Mouse (Mus musculus): Measurements from ENCODE around the gene Hist2h4. TPM values are rescaled to one million over a fixed set of nuclear protein-coding genes. Genes with fewer than 3 reads are reported as not detected.

Hist2h4 gene
- polyA plus RNA-seq, 1 experiment from 2014 or later: 44.8 TPM

Small RNAs within 50 kb of the gene (microRNA-seq; reads per million reads assigned to microRNA genes)
- gene Gm44492: 2.1 reads per million
- gene Gm47311: not detected
- not detected for gene Gm47313

Other genes starting within 250 kb of the Hist2h4 start
- gene Vps45, start 204.8 kb downstream of the Hist2h4 start, polyA plus RNA-seq (2015; fragmentation: Nextera tagmentation; extraction: Ambion mirVana): 17.3 and 17.7 TPM in 2 replicates
- 11.3 and 11.4 TPM in 2 replicates for gene Otud7b, start 158.8 kb downstream of the Hist2h4 start, polyA plus RNA-seq (2015; fragmentation: Nextera tagmentation; extraction: Ambion mirVana)
- 1.9 and 2.2 TPM in 2 replicates for gene Mtmr11, start 101.3 kb downstream of the Hist2h4 start, polyA plus RNA-seq (2015; fragmentation: Nextera tagmentation; extraction: Ambion mirVana)
- 103 and 110 TPM in 2 replicates for gene Sf3b4, start 91.0 kb downstream of the Hist2h4 start, polyA plus RNA-seq (2015; fragmentation: Nextera tagmentation; extraction: Ambion mirVana)
- 0.44 and 0.49 TPM in 2 replicates for gene Sv2a, start 82.2 kb downstream of the Hist2h4 start, polyA plus RNA-seq (2015; fragmentation: Nextera tagmentation; extraction: Ambion mirVana)
- 50.7 and 56.1 TPM in 2 replicates for gene Bola1, start 43.6 kb downstream of the Hist2h4 start, polyA plus RNA-seq (2015; fragmentation: Nextera tagmentation; extraction: Ambion mirVana)
- gene Hist2h2ab, start 43.4 kb downstream of the Hist2h4 start, polyA plus RNA-seq (2015; fragmentation: Nextera tagmentation; extraction: Ambion mirVana): 0.85 TPM in 1 of 2 replicates, not detected in the other
- gene Hist2h2ac, start 42.4 kb downstream of the Hist2h4 start, polyA plus RNA-seq (2015; fragmentation: Nextera tagmentation; extraction: Ambion mirVana): 12.9 and 19.8 TPM in 2 replicates
- gene Hist2h2be, start 42.2 kb downstream of the Hist2h4 start, polyA plus RNA-seq (2015; fragmentation: Nextera tagmentation; extraction: Ambion mirVana): 5.4 and 7.9 TPM in 2 replicates
- 9.8 and 20.7 TPM in 2 replicates for gene Hist2h3c2, start 24.2 kb downstream of the Hist2h4 start, polyA plus RNA-seq (2015; fragmentation: Nextera tagmentation; extraction: Ambion mirVana)
- 53.6 and 86.4 TPM in 2 replicates for gene Hist2h2aa2, start 23.0 kb downstream of the Hist2h4 start, polyA plus RNA-seq (2015; fragmentation: Nextera tagmentation; extraction: Ambion mirVana)
- gene Hist2h2aa1, start 17.8 kb downstream of the Hist2h4 start, polyA plus RNA-seq (2015; fragmentation: Nextera tagmentation; extraction: Ambion mirVana): 26.9 and 40.6 TPM in 2 replicates
- gene Hist2h3c1, start 16.6 kb downstream of the Hist2h4 start, polyA plus RNA-seq (2015; fragmentation: Nextera tagmentation; extraction: Ambion mirVana): 2.3 TPM in 2 replicates
- gene Hist2h3b, start 5.3 kb upstream of the Hist2h4 start, polyA plus RNA-seq (2015; fragmentation: Nextera tagmentation; extraction: Ambion mirVana): 89.3 and 159 TPM in 2 replicates
- gene Hist2h2bb, start 6.4 kb upstream of the Hist2h4 start, polyA plus RNA-seq (2015; fragmentation: Nextera tagmentation; extraction: Ambion mirVana): 23.7 and 25.8 TPM in 2 replicates
- 3.0 and 4.6 TPM in 2 replicates for gene Fcgr1, start 30.7 kb upstream of the Hist2h4 start, polyA plus RNA-seq (2015; fragmentation: Nextera tagmentation; extraction: Ambion mirVana)
- not detected in 2 replicates for gene BC107364, start 189.0 kb upstream of the Hist2h4 start, polyA plus RNA-seq (2015; fragmentation: Nextera tagmentation; extraction: Ambion mirVana)

Data from liver, embryonic 13.5 days (tissue).